ENCODE assay signal across 7 mouse cellular contexts in the genomic region with DNA sequence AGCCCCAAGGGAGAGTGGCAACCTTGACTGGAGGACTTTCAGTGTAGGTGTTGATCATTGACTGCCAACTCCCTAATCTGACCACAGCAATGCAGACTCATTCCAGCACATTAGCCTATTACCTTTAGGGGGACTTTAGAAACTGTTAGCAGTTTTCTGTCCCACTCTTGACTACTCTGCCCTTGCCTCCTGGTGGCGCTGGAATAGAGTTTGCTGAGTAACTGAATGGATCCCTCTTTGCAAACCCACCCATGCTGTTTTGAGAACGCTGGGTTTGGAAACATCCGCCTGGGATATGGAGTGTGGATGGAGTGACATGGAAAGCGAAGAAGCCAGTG. TPM values are rescaled to one million over a fixed set of nuclear protein-coding genes. Genes with fewer than 3 reads are reported as not detected.
DNase-seq lines count a peak whose midpoint lies in the region; ATAC-seq and TF ChIP-seq lines count a peak whose summit lies in the region.

No protein-coding gene starts in this region.

- TF ChIP-seq CTCF in lung, adult 2 months (IDR thresholded peaks at IDR 0.05; ENCODE audit: insufficient read depth, low read length), result no peak
- TF ChIP-seq CTCF in olfactory bulb, adult 2 months (IDR thresholded peaks at IDR 0.05; ENCODE audit: insufficient read depth, low read depth, low read length), result no peak

- H3K4me1 ChIP-seq in lung, embryonic 15.5 days, result peaks cover 11% of the 10 kb centered on the region
- no peaks in the 10 kb centered on the region for H3K4me1 ChIP-seq in lung, adult 2 months (ENCODE audit: control insufficient read depth, insufficient read depth, low read length)
- H3K4me1 ChIP-seq in forebrain, embryonic 12.5 days, result peaks cover 6% of the 10 kb centered on the region; the same call in 1 of the 2 replicates
- peaks cover 10% of the 10 kb centered on the region for H3K4me1 ChIP-seq in limb, embryonic 10.5 days
- H3K4me1 ChIP-seq in olfactory bulb, adult 2 months (ENCODE audit: control insufficient read depth, insufficient read depth, low read length), result peaks cover 3% of the 10 kb centered on the region; the same call in 1 of the 2 replicates

- no peak overlapping the region for H3K9ac ChIP-seq in lung, embryonic 15.5 days
- no peak overlapping the region for H3K9ac ChIP-seq in forebrain, embryonic 12.5 days

- intact Hi-C loops in left cerebral cortex, postnatal 4 days (cut with DNase I), result no loop called here

- 42% methylated on average over 4 of the region's 4 CpGs for WGBS in lung, embryonic 15.5 days
- WGBS in lung, adult 2 months, result 46% methylated on average over 4 of the region's 4 CpGs
- 49% methylated on average over 4 of the region's 4 CpGs for WGBS in forebrain, embryonic 12.5 days
- 50% methylated on average over 4 of the region's 4 CpGs for WGBS in limb, embryonic 10.5 days
- WGBS in olfactory bulb, adult 2 months, result 49% methylated on average over 4 of the region's 4 CpGs

- H3K4me3 ChIP-seq in lung, embryonic 15.5 days, result peak overlapping the region; percentile 52
- H3K4me3 ChIP-seq in lung, adult 2 months (replicated peaks; ENCODE audit: extremely low read depth, low read depth, low read length), result no peak overlapping the region
- H3K4me3 ChIP-seq in forebrain, embryonic 12.5 days (replicated peaks), result peak overlapping the region; percentile 58
- peak overlapping the region; percentile 63 for H3K4me3 ChIP-seq in limb, embryonic 10.5 days
- peak overlapping the region; percentile 68 for H3K4me3 ChIP-seq in olfactory bulb, adult 2 months (ENCODE audit: insufficient read depth, low read depth, low read length)

- no peak overlapping the region for H3K27ac ChIP-seq in lung, embryonic 15.5 days
- no peak overlapping the region for H3K27ac ChIP-seq in forebrain, embryonic 12.5 days
- H3K27ac ChIP-seq in limb, embryonic 10.5 days, result no peak overlapping the region; the same call in 1 of the 2 replicates
- no peak overlapping the region for H3K27ac ChIP-seq in olfactory bulb, adult 2 months (ENCODE audit: insufficient read depth, low read depth, low read length)

- no peak for ATAC-seq in lung, embryonic 15.5 days (ENCODE audit: borderline replicate concordance, extremely low read depth, low FRiP score, low TSS enrichment)
- ATAC-seq in forebrain, embryonic 12.5 days (ENCODE audit: low FRiP score), result no peak; the same call in 1 of the 2 replicates

- H3K9me3 ChIP-seq in lung, embryonic 15.5 days, result no peaks in the 10 kb centered on the region
- no peaks in the 10 kb centered on the region for H3K9me3 ChIP-seq in forebrain, embryonic 12.5 days
- H3K9me3 ChIP-seq in limb, embryonic 10.5 days (replicated peaks), result no peaks in the 10 kb centered on the region

- no peak for TF ChIP-seq POLR2A in lung, adult 2 months (IDR thresholded peaks at IDR 0.05; ENCODE audit: borderline replicate concordance, extremely low read depth, low read depth, low read length)
- TF ChIP-seq POLR2A in olfactory bulb, adult 2 months (IDR thresholded peaks at IDR 0.05; ENCODE audit: insufficient read depth, low read depth, low read length), result no peak

- DNase-seq in lung, adult 2 months, result no peak
- DNase-seq in limb, embryonic 10.5 days (ENCODE audit: low spot score), result no peak
- DNase-seq in right cerebral cortex, adult 2 months (ENCODE audit: low spot score in 2 of 2), result no peak
- DNase-seq in left cerebral cortex, postnatal 4 days, result no peak

- H3K36me3 ChIP-seq in lung, embryonic 15.5 days, result no peaks in the 10 kb centered on the region
- H3K36me3 ChIP-seq in forebrain, embryonic 12.5 days (replicated peaks), result no peaks in the 10 kb centered on the region
- H3K36me3 ChIP-seq in limb, embryonic 10.5 days, result no peaks in the 10 kb centered on the region

- peak overlapping the region; percentile 96 for H3K4me2 ChIP-seq in lung, embryonic 15.5 days
- peak overlapping the region; percentile 96 for H3K4me2 ChIP-seq in forebrain, embryonic 12.5 days

- peaks cover 41% of the 10 kb centered on the region for H3K27me3 ChIP-seq in lung, embryonic 15.5 days
- peaks cover 41% of the 10 kb centered on the region for H3K27me3 ChIP-seq in forebrain, embryonic 12.5 days
- H3K27me3 ChIP-seq in limb, embryonic 10.5 days (ENCODE audit: low read depth, poor library complexity, severe bottlenecking), result peaks cover 56% of the 10 kb centered on the region

RNA-seq across cellular contexts. Expression of a gene that starts 0.6 kb away (rescaled TPM):
- polyA plus RNA-seq in lung, embryonic 15.5 days (2015; fragmentation: Nextera tagmentation; extraction: Ambion mirVana), result 0.82 and 1.1 TPM in 2 replicates
- 0.12 and 0.27 TPM in 2 replicates for polyA plus RNA-seq in lung, adult 2 months (2012; rRNA removed)
- polyA plus RNA-seq in forebrain, embryonic 12.5 days (2016; fragmentation: Nextera tagmentation; extraction: Ambion mirVana), result 1.6 and 1.9 TPM in 2 replicates
- polyA plus RNA-seq in limb, embryonic 10.5 days (2016; fragmentation: Nextera tagmentation; extraction: Ambion mirVana), result 1.1 and 1.2 TPM in 2 replicates
- not detected in 2 replicates for polyA plus RNA-seq in olfactory bulb, adult 2 months (2012; ENCODE audit: insufficient read depth, insufficient read length, low replicate concordance, missing spikeins)
- total RNA-seq in left cerebral cortex, postnatal 4 days (2021), result 10 to 100 TPM; 18.6 to 21.2 TPM
